Mouse (Mus musculus) olfactory bulb, adult 2 months (tissue): ENCODE data around the gene Fam78a. TPM values are rescaled to one million over a fixed set of nuclear protein-coding genes. Genes with fewer than 3 reads are reported as not detected.

Source experiments
- H3K27ac ChIP-seq: fragments of 200-500 bp; 2 replicates; pipeline ENCODE4 v1.5.1; 2012; ENCODE audit warnings: low read depth, low read length; ENCODE audit not compliant: insufficient read depth
- H3K4me1 ChIP-seq: fragments of 200-500 bp; 2 replicates; pipeline ENCODE4 v1.6.1; 2012; ENCODE audit warnings: low read length; ENCODE audit not compliant: control insufficient read depth, insufficient read depth
- H3K4me3 ChIP-seq: fragments of 200-500 bp; 2 replicates; pipeline ENCODE4 v1.5.1; 2012; ENCODE audit warnings: mild to moderate bottlenecking, low read depth, low read length, moderate library complexity; ENCODE audit not compliant: insufficient read depth
- CTCF ChIP-seq: fragments of 200-500 bp; IDR thresholded peaks from 2 replicates; pipeline ENCODE4 v1.5.1; 2012; ENCODE audit warnings: low read depth, mild to moderate bottlenecking, low read length, moderate library complexity; ENCODE audit not compliant: insufficient read depth
- POLR2A ChIP-seq: fragments of 200-500 bp; IDR thresholded peaks from 2 replicates; pipeline ENCODE4 v1.6.1; 2012; ENCODE audit warnings: mild to moderate bottlenecking, low read depth, low read length, moderate library complexity; ENCODE audit not compliant: insufficient read depth
- WGBS: fragments of 180-500 bp; shearing (Covaris S2); methylation state at CpG from one replicate; pipeline ENCODE4 v1.1.7; 2018; 5-methylcytosine and 5-hydroxymethylcytosine counted together
- polyA plus RNA-seq: library from polyadenylated mRNA; stranded (reverse); fragments of >200 nt; gene quantifications from 2 replicates; pipeline ENCODE4 v1.2.4, GENCODE M21; 2012; ENCODE audit warnings: low replicate concordance; ENCODE audit not compliant: missing spikeins, insufficient read depth, insufficient read length

Gene Fam78a
- polyA plus RNA-seq, 1 experiment, result not detected

GRCm38 (mm10) chr2:32127653-32128535 lies 43.2 kb upstream of the Fam78a start:
- Histone ChIP-seq H3K4me3 (no peak overlapping the region), H3K4me1 (peaks cover 10% of the 10 kb centered on the region)
- 32% methylated on average over 16 of the region's 16 CpGs for WGBS

DNA sequence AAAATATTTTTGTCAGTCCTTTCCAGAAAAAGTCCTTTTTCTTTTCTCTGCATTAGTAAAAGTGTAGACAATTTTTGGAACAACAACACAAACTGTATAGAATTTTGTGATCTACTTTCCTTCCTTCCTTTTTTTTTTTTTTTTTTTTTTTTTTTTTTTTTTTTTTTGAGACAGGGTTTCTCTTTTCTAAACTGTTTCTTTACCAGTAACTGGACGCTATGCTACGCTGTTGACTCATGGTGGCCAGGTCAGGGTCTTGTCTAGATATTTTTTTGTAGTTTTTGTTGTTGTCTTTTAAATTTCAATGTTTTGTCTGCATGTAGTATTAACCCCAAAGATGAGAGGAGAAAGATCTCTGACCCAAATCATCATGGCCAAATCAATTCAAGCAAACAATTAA lies 37.1 kb upstream of the Fam78a start:
- TF ChIP-seq POLR2A, result no peak
- TF ChIP-seq CTCF, result no peak
- Histone ChIP-seq H3K4me1 (0 out of 2 replicates have a peak, but pooled peaks cover 4% of the 10 kb centered on the region), H3K27ac (no peak overlapping the region), H3K4me3 (no peak overlapping the region)
- WGBS, result 88% methylated on average over 2 of the region's 2 CpGs

More at GRCm38 (mm10) chr2:32127653-32128535, 43.2 kb upstream of the Fam78a start:
- no peak overlapping the region for H3K27ac ChIP-seq
- TF ChIP-seq POLR2A (no peak), CTCF (no peak)

DNA sequence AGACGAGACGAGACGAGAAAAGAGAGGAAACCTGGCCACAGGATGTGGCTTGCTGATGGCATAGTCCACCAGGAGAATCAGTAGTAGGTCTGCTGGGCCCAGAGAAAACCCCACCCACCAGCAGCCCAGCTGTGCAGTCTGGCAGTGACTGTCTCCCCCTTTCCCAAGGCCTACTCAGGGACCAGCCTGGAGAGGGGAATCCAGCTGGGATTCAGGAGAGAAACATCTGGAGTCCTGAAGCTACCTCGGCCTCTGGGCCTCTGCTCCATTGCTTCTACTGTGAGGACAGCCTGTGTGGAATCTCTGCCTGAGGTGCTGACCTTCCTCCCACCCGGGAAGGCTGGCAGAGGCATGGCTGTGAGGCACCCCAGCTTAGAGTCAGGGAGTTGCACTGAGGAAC lies 36.5 kb upstream of the Fam78a start:
- WGBS, result 81% methylated on average over 5 of the region's 5 CpGs
- 0 out of 2 replicates have a peak, but pooled peaks cover 4% of the 10 kb centered on the region for H3K4me1 ChIP-seq
- TF ChIP-seq CTCF (no peak), POLR2A (no peak)
- H3K4me3 ChIP-seq, result no peak overlapping the region
- H3K27ac ChIP-seq, result no peak overlapping the region

- Histone ChIP-seq H3K4me3 (no peak overlapping the region), H3K4me1 (0 out of 2 replicates have a peak, but pooled peaks cover 4% of the 10 kb centered on the region), H3K27ac (no peak overlapping the region)
- 88% methylated on average over 20 of the region's 20 CpGs for WGBS
- TF ChIP-seq POLR2A (no peak), CTCF (no peak)
Measured at GRCm38 (mm10) chr2:32119802-32120750, 35.4 kb upstream of the Fam78a start.

DNA sequence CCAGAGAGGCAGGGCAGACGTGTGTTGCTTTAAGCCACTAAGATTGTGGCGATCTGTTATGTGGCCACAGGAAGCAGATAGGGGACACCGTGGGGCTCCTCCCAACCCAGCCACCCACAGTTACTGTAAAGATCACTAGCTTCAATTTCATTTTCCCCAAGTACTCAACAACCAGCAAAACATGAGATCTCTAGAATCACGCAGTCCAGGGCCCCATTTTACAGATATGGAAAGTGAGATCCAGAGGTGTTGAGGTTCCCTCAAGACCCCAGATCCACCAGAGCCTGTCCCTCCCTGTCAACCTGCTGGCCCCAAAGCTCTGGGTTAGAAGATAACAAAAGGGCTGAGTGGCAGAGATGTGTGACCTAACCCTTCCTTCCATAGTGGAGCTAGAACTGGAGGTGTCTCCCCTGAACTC lies 31.2 kb upstream of the Fam78a start:
- H3K27ac ChIP-seq, result no peak overlapping the region
- no peak for TF ChIP-seq CTCF
- no peak for TF ChIP-seq POLR2A
- no peak overlapping the region for H3K4me3 ChIP-seq
- WGBS, result 96% methylated on average over 4 of the region's 4 CpGs
- no peaks in the 10 kb centered on the region for H3K4me1 ChIP-seq

DNA sequence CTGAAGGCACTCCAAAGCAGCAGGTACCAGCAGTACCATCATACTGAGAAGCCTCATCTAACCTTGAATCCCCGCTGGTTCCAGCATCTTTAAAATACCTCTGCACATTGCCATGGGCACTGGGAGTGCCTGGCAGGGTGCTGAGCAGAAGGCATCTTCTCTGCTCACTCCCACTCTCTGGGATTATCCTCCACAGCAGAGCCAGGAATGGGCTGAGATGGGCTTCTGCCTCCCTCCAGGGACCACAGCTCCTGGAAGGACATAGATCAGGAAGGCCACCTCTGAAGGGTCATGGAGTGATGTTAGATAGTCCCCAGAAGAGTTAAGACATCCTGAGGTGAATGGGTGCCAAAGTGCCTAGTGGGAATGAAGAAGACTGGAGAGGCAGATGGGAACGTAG lies 27.9 kb upstream of the Fam78a start:
- no peak overlapping the region for H3K27ac ChIP-seq
- WGBS, result 74% methylated on average over 2 of the region's 2 CpGs

GRCm38 (mm10) chr2:32111268-32111667 lies 26.6 kb upstream of the Fam78a start:
- TF ChIP-seq POLR2A (no peak), CTCF (no peak)
- Histone ChIP-seq H3K4me1 (0 out of 2 replicates have a peak, but pooled peaks cover under 1% of the 10 kb centered on the region), H3K4me3 (no peak overlapping the region), H3K27ac (no peak overlapping the region)
- WGBS, result 88% methylated on average over 1 of the region's 1 CpGs

More for the DNA sequence above, 27.9 kb upstream of the Fam78a start:
- H3K4me1 ChIP-seq, result no peaks in the 10 kb centered on the region
- H3K4me3 ChIP-seq, result no peak overlapping the region
- TF ChIP-seq CTCF (no peak), POLR2A (no peak)

GRCm38 (mm10) chr2:32105930-32106329 lies 21.3 kb upstream of the Fam78a start:
- TF ChIP-seq POLR2A (no peak), CTCF (no peak)
- WGBS, result 91% methylated on average over 7 of the region's 7 CpGs
- no peak overlapping the region for H3K27ac ChIP-seq

More at GRCm38 (mm10) chr2:32105930-32106329, 21.3 kb upstream of the Fam78a start:
- Histone ChIP-seq H3K4me3 (no peak overlapping the region), H3K4me1 (peaks cover 32% of the 10 kb centered on the region)
